Mouse (Mus musculus) left cerebral cortex, adult 9 months (tissue): ENCODE data around the gene Kpna1.
"Not testable (repeated sequence)": the region's sequence is repeated elsewhere in the genome, so short reads cannot be mapped to it uniquely, and the experiment has no call there.

ENCODE experiments used
- DNase-seq, 2 experiments: peaks; one replicate each; pipeline ENCODE4 v3.0.0; 2022; ENCODE audit warnings: low spot score in 2 of 2

The Kpna1 gene

GRCm38 (mm10) chr16:35987930-35988329, 9.4 kb downstream of the Kpna1 start:
- DNase-seq = no peak

- no peak for DNase-seq
Observed at GRCm38 (mm10) chr16:35992391-35992790, 13.8 kb downstream of the Kpna1 start.

GRCm38 (mm10) chr16:35993316-35993715, 14.8 kb downstream of the Kpna1 start:
- DNase-seq = no peak

GRCm38 (mm10) chr16:35998852-35999251, 20.3 kb downstream of the Kpna1 start:
- DNase-seq = not testable (repeated sequence)

- DNase-seq = no peak
Observed at GRCm38 (mm10) chr16:36008396-36008795, 29.8 kb downstream of the Kpna1 start.

- no peak for DNase-seq
Observed at GRCm38 (mm10) chr16:36016335-36016734, 37.8 kb downstream of the Kpna1 start.

GRCm38 (mm10) chr16:36028120-36028519, 49.6 kb downstream of the Kpna1 start:
- DNase-seq = not testable (repeated sequence)

GRCm38 (mm10) chr16:36040640-36041624, 62.4 kb downstream of the Kpna1 start, which contains the start of gene Wdr5b:
TSS of gene Wdr5b (plus strand) at chr16:36041190.
- DNase-seq = peak; percentile 94 to 96

- DNase-seq = no peak
Observed at GRCm38 (mm10) chr16:36041625-36042020, 63.1 kb downstream of the Kpna1 start.

- DNase-seq = no peak
Observed at GRCm38 (mm10) chr16:36043073-36043472, 64.5 kb downstream of the Kpna1 start.

- no peak for DNase-seq
Observed at GRCm38 (mm10) chr16:36043964-36044363, 65.4 kb downstream of the Kpna1 start.

GRCm38 (mm10) chr16:36047538-36047937, 69.0 kb downstream of the Kpna1 start:
- no peak for DNase-seq

- DNase-seq = no peak
Observed at GRCm38 (mm10) chr16:36051491-36051890, 72.9 kb downstream of the Kpna1 start.

- DNase-seq = no peak
Observed at GRCm38 (mm10) chr16:36053524-36054275, 75.2 kb downstream of the Kpna1 start.

GRCm38 (mm10) chr16:36054920-36055319, 76.4 kb downstream of the Kpna1 start:
- no peak for DNase-seq

- no peak for DNase-seq
Observed at GRCm38 (mm10) chr16:36056416-36056815, 77.9 kb downstream of the Kpna1 start.

GRCm38 (mm10) chr16:36057933-36058475, 79.5 kb downstream of the Kpna1 start:
- DNase-seq = no peak

GRCm38 (mm10) chr16:36062534-36062933, 84.0 kb downstream of the Kpna1 start:
- not testable (repeated sequence) for DNase-seq

GRCm38 (mm10) chr16:36063315-36063714, 84.8 kb downstream of the Kpna1 start:
- DNase-seq = no peak

GRCm38 (mm10) chr16:36064904-36065303, 86.4 kb downstream of the Kpna1 start:
- DNase-seq = no peak

- DNase-seq = no peak
Observed at GRCm38 (mm10) chr16:36067694-36068093, 89.1 kb downstream of the Kpna1 start.

GRCm38 (mm10) chr16:36068356-36068755, 89.8 kb downstream of the Kpna1 start:
- no peak for DNase-seq
